Mouse (Mus musculus) MEL (cell line): Measurements from ENCODE around the gene Trpm3.

Source experiments
- CTCF ChIP-seq, 3 experiments: IDR thresholded peaks in 2 of 3; conservative IDR thresholded peaks in 1 of 3; 2 replicates each; pipeline ENCODE4 v1.5.1; 2011 to 2012; ENCODE audit warnings: low read length in 3 of 3, low read depth in 2 of 3, mild to moderate bottlenecking in 2 of 3, improper control_type of control experiment in 1 of 3, inconsistent platforms in 1 of 3, mixed read lengths in 1 of 3, moderate library complexity in 1 of 3; ENCODE audit not compliant: control insufficient read depth in 1 of 3, insufficient read depth in 1 of 3, poor library complexity in 1 of 3, severe bottlenecking in 1 of 3
- HCFC1 ChIP-seq: IDR thresholded peaks from 2 replicates; pipeline ENCODE4 v1.6.1; 2012; ENCODE audit warnings: low read depth, mild to moderate bottlenecking, inconsistent platforms, low read length, improper control_type of control experiment, moderate library complexity
- POLR2A ChIP-seq, 2 experiments: IDR thresholded peaks; 2 replicates each; pipeline ENCODE4 v1.6.1; 2011 to 2012; ENCODE audit warnings: low read length in 2 of 2, mild to moderate bottlenecking in 2 of 2, control low read depth in 1 of 2, improper control_type of control experiment in 1 of 2, low read depth in 1 of 2, moderate library complexity in 1 of 2; ENCODE audit not compliant: control insufficient read depth in 1 of 2, insufficient read depth in 1 of 2, poor library complexity in 1 of 2
- RCOR1 ChIP-seq: IDR thresholded peaks from 2 replicates; pipeline ENCODE4 v1.6.1; 2012; ENCODE audit warnings: low read depth, mild to moderate bottlenecking, inconsistent platforms, low read length, improper control_type of control experiment
- TAL1 ChIP-seq: IDR thresholded peaks from 2 replicates; pipeline ENCODE4 v1.6.1; 2012; ENCODE audit warnings: mild to moderate bottlenecking, inconsistent platforms, low read length, moderate library complexity, mixed read lengths

GRCm38 (mm10) chr19:22698737-22699136 is 559.9 kb downstream of the Trpm3 start:
- no peak for TF ChIP-seq CTCF (IDR thresholded peaks at IDR 0.05 in 2 of 3, conservative IDR thresholded peaks at IDR 0.05 in 1 of 3; ENCODE audit: control insufficient read depth in 1 of 3, insufficient read depth in 1 of 3, low read depth in 2 of 3, low read length in 3 of 3, poor library complexity in 1 of 3, severe bottlenecking in 1 of 3)
- TF ChIP-seq HCFC1 = no peak
- TF ChIP-seq TAL1 = no peak
- no peak for TF ChIP-seq POLR2A (IDR thresholded peaks at IDR 0.05; ENCODE audit: control insufficient read depth in 1 of 2, insufficient read depth in 1 of 2, low read depth in 1 of 2, low read length in 2 of 2, poor library complexity in 1 of 2)
- TF ChIP-seq RCOR1 = no peak
